Mouse (Mus musculus) MN1 (cell line): Measurements from ENCODE around the gene Ssbp3.

ENCODE experiments used
- DNase-seq: peaks from one replicate; pipeline ENCODE4 v3.0.0-alpha.2; 2016; ENCODE audit warnings: low spot score

Ssbp3 gene

DNA sequence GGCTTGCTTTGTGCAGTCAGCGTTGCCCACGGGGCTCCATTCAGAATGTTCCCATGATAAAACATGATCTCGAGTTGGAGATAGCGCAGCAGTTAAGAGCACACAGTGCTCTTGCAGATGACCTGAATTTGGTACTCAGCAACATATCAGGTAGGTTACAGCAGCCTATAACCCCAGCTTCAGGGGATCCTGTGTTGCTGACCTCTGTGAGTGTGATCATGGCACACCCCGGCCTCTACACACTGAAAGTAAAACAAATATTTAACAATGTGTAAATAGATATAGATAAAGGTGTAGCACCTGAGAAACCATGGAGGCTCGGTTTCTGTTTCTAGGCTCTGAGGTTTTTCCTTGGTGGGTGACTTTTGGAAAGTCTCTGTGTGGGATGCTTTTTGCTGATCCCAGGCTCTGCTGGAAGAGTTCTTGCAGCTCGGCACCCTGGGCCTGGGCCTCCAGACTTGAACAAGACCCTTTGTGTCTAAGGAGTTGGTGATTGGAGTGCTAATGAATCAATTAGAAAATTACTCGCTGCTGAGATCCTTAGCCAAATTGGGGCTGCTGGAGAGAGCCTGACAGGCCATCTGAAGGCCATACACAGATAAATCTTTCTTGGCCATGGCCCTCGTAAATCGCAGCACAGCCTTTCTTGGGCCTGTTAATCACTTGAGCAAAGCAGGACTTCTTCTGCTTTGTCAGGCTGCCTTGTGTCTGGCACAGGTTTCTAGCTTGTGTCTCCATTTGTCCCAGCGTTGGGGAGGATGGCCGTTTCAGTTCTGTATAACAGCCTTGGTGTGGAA lies 49.2 kb downstream of the Ssbp3 start:
- DNase-seq = no peak

DNA sequence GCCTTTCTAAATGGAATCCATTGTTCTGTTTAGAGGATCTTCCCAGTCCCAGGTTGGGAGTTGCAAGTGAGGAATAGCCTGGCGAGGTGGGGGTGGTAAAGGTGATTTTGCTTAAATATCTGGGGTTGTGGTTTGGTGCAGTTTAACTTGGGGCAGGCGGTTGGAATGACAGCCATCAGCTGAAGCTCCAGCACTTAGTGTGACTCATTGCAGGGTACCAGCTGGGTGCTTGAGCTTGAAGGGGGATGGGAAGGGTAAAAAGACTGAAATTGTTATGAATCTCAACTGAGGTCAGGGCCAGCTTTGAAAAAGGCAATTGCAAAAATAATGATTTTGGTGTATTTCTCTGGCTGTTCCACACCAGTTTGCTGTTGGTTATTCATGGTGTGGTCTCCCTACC lies 50.0 kb downstream of the Ssbp3 start:
- no peak for DNase-seq

DNA sequence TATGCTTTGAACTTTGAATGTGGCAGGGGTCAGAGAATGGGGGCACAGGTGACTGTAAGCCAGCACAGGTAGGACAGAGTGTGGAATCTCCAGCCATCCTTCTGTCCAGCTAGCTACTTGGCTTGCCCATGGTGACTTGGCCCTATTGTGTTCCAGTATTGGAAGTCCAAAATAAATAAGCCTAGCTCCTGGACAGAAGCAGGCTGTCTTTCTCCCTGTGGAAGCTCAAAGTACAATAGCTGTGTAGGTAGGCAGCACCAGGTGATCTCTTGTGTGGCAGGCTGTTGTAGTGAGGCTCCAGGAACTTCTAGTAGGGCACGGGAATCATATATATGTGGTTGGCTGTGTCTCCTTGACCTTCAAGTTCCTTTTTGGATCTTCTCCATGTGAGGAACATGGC lies 50.8 kb downstream of the Ssbp3 start:
- DNase-seq = no peak

DNA sequence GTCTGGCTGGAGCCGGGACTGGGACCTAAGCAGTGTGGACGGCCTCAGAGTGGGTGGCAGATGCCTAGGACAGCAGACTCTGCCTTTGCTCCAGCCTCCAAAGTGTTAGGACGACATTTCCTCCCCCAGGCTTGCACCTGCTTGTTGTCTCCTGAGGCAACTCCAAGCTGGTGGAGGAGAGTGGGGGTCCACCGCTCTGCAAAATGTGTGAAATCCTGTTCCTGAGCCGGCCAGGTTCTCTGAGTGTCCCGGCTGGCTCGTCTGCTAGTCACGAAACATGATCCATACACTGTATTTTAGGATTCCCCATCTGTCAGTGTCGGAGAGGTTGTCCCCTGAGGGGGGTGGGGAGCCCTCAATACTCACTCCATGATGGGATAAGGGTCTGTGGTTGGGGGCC lies 53.9 kb downstream of the Ssbp3 start:
- DNase-seq = no peak

DNA sequence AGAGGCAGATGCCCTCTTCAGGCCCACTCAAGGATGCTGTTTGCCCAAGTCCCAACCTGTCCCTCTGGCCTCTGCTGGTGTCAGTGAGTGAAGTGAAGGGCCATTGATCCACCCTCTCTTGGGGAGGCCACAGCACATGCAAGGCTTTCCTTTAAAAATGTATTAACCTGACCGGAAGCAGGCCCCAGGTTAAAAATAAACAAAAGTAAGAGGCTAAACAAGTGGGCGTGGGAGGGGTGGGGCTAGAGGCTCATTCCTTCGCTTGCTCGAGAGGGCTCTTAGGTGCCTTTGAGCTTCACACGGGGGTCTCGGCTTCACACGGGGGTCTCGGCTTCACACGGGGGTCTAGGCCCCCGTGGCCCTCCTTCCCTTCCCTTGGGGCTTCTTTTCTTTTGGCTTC lies 54.5 kb downstream of the Ssbp3 start:
- DNase-seq = no peak

DNA sequence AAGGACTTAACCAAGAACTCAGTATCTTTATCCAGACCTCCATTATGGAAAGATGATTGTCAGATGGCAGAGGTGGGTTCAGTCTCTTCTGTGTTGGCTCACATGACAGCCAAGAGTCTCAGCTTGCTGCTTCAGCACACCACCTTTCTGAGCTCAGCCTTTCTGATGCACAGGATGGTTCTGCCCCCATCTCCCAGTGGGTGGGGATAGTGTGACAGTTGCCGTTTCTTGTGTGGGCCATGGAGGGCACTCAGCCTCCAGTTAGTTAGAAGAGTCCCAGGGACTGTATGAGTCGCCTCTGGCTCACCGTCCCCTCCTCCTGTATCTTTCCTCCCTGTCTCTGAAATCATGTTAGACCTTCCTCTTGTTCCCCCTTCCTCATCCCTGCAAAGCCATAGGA lies 55.9 kb downstream of the Ssbp3 start:
- DNase-seq = no peak

DNA sequence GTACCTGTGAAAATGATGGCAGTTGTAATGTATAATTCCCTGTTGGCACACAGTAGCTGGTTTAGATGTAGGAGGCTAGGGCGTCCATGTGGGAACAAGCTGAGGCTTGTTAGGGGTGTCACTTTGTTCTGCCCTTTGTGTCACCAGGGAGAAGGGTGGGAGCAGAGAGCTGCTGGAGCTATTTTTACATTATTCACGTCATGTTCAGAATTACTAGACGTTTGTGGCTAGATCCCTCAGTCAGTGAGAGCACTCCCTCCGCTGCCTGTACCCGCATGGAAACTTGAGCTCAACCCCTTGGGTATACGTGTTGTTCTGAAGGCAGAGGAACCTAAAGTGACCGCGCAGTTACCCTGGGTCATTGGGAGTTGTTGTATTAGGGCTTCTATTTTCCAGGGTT lies 58.4 kb downstream of the Ssbp3 start:
- DNase-seq = no peak

DNA sequence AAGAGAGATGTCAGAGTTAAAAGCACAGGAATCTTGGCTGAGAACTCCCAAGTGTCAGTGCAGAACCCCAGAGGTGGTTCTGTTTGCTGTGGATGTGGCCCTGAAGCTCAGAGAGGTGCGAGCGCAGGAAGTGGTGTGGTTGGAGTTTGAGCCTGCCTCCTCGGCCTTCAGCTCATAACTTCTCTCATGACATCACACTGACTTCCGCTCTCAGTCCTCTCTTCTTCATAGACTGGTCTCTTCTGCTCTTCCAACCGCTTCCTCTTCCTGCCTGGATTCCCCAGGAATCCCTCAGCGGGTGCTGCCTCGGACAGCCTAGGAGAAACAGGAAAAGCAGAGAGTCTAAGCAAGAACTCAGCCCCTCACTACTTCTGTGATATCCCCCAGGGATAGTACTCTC lies 60.3 kb downstream of the Ssbp3 start:
- no peak for DNase-seq

DNA sequence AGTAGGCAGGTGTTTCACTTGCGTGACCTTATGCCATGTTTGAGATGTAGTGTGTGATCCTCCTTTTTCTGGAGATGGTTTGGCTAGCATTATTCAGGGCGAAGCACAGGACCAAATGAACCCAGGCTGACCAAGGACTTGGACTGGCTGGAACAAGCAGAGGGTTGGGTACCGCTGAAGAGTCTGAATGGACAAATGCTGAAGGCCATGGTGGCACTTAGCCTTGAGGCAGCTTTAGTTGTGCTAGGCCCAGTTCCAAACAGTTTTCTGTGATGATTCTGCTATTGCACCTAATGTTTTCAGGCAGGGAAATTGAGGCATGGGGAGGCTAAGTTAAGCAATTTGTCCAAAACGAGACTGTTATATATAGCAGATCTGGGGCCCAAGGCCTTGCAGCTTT lies 61.6 kb downstream of the Ssbp3 start:
- no peak for DNase-seq

DNA sequence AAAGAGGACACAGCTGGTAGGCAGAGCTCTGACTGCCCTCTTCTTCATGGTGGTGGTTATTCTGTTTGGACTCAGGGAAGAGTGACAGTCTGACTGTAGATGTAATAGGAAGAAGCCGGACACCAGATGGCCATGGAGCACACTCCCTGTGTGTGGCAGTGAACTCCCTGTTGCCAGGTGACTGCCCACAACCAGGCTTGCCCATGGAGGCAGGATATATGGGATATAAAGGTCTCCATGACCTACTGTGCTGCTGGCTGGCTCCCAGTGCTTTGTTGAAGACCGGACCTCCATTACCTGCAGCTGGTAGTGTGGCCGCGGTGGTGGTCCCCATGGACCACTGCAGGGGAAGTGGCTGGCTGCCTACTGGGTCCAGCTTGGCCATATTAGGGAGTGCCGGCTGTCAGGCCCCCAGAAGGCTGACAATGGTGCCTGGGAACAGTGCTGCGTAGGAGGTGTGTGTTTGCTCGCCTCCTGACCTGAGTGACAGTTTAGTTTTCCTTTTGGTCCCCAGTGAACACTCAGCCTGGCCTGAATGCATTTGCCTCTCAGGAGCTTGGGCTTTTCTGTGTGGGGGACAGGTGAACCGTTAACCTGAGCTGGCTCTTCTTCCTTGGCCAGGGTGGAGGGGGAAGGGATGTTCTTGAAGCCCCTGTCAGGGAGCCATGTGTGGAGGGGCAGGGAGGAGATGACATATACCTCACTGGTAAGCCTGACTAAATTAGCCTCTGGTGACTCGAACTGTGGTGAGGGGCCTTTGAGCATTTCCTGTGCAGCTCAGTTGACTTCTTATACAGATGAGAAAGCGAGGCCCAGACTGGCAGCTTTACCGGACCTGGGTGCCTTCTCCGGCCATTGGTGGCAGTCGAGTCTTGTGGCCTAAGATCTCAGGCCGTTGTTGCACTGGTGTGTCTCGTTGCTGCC lies 62.2 kb downstream of the Ssbp3 start:
- DNase-seq = peak; percentile 26

DNA sequence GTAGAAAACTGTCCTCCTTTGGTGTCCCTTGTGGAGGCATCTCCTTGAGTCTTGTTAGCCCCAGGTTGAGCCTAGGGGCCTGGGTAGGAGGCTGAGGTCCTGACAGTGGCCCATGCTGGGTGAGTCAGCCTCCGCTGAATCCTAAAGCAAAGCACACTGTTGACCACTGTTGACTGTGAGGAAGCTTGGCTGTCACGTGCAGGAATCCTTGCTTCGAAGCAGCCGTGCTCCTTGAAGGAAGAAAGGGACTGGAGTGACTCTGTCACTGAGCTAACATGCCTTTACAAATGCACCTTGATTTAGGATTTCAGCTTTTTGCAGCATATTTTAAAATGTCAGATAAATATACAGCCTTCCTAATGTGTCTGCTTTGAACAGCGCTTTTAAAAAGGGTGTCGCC lies 64.8 kb downstream of the Ssbp3 start:
- no peak for DNase-seq

DNA sequence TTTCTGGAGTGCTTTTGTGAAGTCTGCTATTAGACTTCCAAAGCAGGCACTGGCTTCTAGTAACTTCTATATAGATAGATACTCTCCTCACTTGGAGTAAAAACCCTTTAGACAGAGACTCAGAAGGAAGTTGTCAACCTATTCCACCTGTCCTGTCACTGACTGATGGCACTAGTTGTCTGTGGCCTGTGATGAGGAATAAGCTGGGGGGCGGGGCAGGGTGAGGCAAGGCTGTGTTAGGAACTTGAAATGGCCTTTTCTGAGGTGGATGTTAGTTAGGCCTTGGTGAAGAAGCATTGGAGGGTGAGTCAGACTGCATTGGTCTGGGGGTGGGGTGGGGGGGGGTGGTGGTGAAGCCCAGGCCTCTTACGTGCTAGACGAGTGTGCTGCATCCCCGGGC lies 65.4 kb downstream of the Ssbp3 start:
- no peak for DNase-seq

DNA sequence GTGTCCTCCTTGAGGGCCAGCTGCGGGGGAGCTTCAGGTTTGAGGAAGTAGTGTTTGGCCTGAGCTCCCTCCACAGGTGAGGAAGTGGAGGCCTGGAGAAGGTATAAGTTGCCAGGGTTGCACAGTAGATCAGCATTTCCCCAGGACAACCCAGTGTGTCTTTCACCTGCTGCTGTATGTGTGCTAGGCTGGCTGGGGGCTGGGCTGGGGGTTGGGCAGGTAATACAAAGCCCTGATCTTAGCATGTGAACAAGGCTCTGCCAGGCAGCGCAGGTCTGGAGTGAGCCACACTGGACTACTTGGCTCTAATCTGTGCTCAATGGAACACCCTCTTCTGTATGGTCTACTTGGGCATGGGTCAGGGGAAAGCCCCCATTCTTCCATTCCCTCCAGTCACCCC lies 66.1 kb downstream of the Ssbp3 start:
- no peak for DNase-seq

DNA sequence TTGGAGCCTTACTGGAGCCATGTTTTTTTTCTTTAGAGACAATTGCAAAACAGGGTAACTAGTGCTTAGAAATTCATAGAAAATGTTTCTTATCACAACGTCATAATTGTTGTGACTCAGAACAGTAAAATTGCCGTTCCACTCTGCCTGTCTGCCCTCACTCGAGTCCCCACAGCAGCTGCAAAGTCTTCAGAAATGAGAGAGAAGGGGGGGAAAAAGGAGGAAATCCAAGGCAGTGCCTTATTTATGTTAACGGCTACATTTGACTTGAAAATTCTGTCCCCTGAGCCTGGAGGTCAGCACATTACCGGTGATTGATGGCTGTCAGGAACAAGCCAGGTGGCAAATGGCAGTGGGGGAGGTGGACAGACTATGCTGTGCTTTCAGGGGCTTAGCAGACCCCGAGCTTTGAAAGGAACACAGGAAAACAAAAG lies 66.7 kb downstream of the Ssbp3 start:
- DNase-seq = no peak

DNA sequence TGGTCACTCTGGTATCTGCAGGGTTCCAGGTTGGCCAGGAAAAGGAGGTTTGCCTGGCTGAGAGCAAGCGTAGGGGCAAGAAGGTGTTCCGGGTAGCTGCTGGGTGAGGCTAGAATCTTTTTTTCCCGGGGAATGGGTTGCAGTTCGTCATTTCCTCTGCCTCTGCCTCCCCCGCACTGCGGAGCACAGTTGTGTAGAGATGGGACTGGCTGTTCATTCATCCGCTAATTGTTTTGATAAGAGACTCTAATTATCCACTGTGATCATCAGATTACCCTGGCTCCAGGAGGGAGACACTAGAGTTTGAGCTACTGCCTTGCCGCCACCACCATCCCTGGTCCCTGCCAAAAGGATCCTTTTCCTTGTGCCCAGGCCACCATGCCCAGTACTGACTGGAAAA lies 67.9 kb downstream of the Ssbp3 start:
- no peak for DNase-seq

DNA sequence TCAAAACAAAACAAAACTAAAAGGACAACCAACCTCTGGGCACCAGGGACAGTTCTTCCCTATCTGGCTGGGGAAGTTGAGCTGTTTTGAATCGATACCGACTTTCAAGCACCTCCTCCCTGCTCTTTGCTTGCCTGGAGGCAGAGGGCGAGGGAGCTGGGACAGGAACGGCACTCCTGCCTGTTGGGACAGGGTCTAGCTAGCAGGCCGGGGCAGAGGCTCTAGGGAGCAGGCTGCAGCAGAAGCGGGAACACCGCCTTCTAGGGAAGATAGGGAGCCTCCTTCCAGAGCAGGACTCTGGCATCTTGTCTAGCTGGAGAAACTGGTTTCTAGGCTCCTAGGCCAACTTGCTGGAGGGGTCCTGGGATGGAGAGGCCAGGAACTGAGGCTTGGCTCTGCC lies 70.2 kb downstream of the Ssbp3 start:
- no peak for DNase-seq

DNA sequence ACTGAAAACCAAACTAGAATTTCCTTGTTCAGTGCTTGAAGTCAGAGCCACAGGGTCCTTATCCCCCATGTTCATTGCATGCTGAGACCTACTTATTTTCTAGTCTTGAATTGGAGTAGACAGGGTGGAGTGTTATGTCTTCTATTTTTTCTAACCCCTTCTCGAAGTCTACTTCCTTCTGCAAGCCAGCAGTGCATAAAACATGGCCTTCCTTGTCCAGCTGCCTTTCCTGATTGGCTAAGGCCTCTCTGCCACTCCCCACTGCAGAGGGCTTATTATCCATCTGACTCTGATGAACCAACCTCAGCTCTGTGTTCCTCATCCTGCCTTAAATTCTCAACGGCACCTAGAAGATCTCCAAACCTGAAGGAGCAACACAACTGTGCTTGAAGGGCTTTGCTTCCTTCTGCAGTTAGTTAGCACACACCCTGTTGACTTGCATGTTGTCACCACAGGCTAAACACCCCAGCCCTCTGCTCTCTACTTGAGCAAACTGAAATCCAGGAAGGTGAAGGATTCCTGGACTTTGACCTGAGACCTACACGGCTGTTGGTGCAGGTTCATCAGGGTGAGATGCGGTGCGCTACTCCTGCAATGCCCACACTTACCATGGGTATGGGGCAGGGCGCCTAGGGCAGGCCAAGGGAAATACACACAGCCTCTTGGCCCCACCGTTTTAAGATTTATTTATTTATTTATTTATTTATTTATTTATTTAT lies 71.0 kb downstream of the Ssbp3 start:
- DNase-seq = no peak

DNA sequence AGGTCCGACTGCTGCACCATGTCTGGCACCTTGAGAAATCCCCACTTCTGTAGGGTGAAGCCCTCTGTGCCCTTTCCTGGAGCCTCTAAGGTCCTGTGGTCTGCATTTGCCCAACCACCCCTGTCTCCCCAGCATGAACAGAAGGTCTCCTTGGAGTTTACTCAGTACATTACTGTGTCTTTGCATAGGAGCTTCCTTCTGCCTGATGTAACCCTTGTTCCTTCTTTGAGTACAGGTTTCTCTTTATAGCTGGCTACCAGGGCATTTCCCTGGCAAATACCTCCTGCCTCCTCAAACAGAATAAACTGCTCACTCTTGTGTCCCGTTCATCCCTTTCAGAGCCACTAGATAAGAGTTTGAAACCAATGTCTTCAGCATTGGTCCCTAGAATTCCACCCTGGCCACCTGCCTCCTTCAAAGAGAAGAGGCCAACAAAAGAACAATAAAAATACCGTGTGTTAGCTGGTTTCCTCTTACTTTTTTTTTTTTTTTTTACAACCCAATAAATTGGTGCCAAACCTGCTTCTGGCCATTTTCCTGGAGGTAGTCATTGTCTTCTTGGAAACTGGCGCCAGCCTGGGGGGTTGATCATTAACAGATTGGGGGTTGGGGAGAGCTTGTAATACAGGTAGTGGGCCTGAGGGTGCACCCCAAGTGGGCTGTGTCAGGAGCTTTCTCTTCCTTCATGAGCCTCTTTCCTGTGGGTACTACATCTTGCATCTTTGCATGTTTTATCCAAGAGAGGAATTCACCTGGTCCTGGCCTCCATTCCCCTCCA lies 72.0 kb downstream of the Ssbp3 start:
- no peak for DNase-seq

DNA sequence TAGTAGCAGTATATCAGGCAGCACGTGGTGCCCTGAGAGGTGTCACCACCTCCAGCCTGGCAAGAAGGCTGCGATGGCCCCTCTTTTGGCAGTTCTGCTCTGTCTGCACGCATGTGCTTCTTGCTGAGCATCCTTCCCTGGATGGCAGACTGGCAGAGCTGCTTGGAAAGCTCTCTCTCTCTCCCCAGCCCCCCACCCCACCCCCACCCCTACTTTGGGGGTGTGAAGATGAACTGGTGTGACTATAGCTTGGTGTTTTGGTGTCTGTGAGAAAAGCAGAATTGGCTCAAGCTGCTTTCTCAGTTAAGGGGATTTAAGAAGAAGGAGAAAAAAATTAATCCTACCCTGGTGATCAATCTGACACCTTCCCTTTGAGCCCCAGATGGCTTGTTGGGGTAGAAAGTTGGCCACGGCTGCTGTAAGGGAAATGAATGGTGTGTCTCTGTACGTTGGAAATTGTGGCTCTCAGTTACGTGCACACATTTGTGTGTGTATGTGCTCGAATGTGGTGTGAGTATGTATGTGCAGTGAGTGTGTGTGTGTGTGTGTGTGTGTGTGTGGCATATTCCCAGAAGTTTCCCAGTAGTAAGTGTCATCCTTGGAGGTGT lies 73.5 kb downstream of the Ssbp3 start:
- no peak for DNase-seq

DNA sequence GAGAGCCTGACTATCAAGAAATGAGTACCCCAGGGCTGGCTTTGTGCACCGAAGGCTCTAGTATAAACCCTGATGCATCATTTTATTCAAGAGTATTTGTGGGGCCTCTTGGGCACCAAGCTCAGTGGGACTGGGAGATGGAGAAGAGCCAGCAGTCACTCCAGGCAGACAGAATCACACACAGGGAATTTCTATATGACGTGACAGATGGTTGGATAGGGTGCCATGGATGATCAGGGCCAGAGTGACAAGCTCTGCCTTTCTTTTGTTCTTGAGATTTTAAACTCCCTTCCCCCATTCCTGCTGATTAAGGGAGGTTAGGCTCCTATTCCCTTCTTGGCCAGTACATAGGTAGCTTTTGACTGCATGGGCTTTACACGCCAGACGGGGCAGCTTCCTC lies 74.8 kb downstream of the Ssbp3 start:
- no peak for DNase-seq
